Mouse (Mus musculus): ENCODE measurements around the gene Cct7.
"Not testable (repeated sequence)": the region's sequence is repeated elsewhere in the genome, so short reads cannot be mapped to it uniquely, and the experiment has no call there.

Gene Cct7

DNA sequence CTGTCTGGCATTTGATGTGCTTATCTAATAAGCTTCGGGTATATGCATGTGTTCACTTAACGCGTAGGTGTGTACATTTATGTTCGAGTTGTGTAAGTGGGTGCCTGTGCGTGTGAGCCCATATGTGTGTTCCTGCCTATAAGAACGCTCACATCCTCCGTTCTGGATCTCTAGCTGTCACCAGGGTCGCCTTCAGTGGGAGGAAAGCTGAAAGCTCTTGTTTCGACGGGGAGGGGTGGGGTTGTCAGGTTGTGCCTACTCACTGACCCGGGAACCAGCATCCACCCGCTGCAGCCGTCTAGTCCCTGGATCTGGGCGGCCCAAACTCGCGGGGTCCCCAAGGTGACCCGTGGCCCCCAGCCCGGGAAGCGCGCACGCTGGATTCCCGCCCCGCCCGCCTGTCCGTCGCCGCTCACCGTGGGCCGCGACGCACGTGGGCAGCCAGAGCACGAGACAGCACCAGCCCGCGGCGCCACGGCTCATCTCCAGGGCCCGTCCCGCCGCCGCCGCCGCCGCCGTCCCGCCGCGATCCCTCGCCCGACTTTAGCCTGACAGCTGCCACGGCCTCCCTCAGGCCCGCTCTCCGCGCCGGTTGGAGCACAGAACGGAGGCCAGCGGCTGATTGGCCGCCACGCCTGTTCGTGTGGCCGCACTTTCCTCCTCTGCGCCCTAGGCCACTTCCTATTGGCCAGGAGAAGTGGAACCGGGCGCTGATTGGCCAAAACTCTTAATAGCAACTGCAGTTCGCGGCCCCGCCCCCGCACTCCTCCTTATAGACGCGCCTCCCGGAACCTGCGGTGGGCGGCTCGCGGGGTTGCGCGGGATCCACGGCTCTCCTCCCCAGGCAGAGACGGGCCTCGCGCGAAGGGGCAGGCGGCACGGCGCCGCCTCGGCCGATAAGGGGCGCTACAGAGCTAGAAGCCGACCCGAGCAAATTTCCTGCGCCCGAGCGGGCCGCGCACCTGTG, at the start of gene Cct7:
Gene Cct7 (plus strand): TSS at position 818 of the 967 bp plus-strand sequence.
- DNase-seq, result peak; percentile 100

DNA sequence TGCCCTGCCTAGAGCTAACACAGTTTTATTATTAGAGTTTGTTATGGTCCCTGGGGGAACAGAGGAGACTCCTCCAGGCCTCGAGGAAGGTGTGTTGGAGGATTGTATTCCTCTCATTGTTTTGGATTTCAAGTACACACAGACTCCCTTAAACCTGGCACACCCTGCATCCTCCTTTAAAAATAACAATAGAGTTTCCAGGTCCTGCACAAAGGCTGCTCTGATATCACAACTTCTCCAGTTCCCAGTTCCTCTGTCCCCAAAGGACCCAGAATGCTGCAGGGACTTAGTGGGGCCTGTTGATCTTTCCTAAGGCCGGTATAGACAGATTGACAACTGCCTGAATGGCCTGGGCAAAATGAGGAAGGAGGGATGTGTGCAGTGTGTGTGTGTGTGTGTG, 48.7 kb upstream of the Cct7 start:
- peak; percentile 32 for DNase-seq

DNA sequence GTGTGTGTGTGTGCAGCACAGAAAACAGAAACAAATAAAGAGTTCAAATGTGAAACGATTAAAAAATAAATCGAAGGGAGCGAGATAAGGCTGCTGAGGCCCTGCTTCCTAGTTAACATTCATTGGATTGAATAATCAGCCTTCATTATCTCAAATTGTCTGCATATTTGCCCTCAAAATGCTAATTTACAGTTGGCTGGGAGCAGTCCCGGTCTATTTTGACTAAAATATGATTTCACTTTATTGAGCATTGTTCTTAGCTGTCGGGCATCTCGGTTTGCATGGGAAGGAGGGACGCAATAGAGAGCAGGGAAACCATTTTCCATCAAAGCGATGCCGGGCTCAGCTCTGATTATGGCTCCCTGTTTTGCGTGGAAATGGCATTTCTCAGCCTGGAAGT, 48.3 kb upstream of the Cct7 start:
- no peak for DNase-seq

DNA sequence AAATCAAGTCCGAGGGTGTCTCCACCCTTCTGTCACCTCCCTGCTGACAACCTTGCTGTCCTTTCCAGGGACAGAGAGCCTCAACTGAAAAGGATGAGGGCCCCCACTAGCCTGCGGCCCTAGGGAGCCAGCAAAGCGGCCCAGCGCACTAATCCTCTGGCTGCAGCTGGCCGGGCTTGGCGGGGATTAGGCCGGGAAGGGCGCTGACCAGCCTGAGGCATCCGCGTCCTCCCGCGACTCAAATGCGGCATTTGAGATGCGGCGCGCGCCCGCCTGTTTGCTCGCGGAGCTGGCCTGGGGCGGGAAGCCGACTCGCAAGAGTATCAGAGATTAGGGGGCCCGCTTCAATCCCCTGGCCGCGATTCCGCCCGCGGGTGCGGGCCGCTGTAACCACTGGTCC, 42.3 kb upstream of the Cct7 start:
- no peak for DNase-seq

DNA sequence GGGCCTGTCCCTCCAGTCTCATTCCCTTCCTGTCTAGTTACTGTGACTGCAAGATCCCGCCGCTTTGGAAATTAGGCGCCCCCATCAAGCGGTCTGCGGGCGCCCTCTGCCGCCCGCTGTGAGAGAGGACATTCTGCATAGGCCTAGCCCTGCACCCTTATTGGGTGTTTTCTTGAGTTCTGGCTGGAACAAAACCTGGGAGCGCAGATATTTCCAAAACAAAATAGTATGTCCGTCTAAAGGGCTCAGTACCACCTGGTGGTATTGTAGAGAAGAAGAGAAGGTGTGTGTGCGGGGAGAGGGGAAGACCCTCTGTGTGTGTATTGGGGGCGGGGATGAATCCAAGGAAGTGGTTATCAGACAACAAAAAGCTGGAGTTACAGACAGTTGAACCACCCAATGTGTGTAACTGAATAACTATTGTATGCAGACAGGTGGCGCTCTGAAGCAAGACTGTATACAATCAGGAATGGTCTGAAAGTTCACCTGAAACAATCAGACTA, 40.5 kb upstream of the Cct7 start:
- DNase-seq, result peak; percentile 81

DNA sequence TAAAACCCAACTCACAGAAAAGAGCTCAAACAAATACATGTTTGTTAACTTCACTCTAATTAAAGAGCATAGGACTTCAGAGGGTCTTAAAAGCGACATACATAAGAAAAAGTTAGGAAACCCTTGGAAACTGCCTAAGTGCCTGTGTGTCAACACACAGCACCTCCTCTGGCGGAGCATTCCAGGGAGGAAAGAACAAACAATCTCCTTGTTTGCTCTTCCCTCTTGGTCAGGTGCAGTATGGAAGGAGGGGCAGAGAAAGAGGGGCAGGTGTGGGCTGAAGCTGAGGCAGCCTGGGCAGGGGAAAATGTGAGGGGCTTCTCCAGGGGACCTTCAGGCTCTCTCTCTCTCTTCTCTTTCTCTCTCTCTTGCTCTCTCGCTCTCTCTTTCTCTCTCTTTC, 35.5 kb upstream of the Cct7 start:
- DNase-seq, result peak; percentile 67

DNA sequence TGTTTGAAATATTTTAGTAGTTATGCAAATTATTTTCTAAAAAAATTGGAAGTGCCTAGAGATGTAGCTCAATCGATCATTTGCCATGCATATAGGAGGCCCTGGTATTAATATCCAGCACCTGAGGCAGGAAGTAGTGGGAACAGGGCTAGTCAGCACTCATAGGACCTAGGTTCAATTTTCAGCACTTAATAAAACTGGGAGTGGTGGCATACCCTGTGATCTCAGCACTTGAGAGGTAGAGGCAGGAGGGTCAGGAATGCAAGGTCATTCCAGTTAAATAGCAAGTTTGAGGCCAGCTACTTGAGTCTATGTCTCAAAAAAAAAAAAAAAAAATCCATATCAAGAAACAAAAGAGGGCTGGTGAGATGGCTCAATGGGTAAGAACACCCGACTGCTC, 32.2 kb upstream of the Cct7 start:
- DNase-seq, result peak; percentile 51

DNA sequence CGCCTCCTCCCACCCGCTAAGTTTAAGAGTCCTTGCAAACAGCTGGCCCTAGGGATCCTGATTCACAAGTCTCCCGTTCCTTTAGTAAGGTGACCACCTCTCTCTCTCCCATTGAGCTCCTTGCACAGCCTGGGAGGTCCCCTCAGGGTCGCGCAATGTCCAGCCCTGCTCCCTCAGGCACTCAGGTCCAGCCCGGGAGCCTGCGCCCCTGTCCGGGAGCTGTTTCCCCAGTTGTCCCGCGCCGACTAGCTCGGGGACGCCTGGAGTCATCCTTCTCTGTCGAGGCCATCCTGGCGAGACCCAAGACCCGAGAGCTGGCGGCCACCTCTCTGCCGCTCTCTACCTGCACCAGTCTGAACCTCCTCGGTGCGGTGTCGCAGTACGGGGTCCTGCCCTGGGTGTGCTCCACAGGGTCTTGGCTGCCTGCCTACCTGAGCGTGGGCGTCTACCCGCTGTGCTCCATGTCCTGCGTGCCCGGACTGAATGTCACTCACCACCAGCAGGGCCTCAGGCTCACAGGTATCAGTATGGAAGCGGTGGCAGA, 27.4 kb upstream of the Cct7 start, which contains the start of gene Noto:
Gene Noto (plus strand): TSS at position 51 of the 544 bp plus-strand sequence.
- DNase-seq, result no peak

DNA sequence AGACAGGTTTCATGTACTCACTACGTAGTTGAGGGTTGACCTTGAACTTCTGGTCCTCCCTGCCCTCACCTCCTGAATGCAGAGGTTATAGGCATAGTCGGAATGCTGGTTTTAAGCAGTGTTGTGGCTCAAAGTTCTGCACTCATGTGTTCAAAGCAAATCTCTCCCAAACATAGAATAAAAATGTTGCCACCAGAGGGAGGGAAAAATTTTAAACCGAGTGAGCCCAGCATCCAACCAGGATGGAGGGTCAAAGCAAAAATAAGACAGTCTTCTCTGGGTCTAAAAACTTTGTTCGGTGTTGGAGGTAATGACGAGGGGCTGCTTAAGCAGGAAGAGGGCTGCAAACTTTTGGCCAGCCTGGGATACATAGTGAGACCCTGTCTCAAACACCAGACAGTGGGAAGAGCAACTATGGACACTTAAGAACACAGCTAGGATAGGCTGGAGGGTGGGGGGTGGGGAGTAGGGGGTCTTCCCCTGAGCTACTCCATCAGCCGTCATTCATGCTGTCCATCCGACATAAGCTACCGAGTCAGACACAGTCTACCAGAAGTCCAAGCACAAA, 20.0 kb upstream of the Cct7 start:
- DNase-seq, result no peak

DNA sequence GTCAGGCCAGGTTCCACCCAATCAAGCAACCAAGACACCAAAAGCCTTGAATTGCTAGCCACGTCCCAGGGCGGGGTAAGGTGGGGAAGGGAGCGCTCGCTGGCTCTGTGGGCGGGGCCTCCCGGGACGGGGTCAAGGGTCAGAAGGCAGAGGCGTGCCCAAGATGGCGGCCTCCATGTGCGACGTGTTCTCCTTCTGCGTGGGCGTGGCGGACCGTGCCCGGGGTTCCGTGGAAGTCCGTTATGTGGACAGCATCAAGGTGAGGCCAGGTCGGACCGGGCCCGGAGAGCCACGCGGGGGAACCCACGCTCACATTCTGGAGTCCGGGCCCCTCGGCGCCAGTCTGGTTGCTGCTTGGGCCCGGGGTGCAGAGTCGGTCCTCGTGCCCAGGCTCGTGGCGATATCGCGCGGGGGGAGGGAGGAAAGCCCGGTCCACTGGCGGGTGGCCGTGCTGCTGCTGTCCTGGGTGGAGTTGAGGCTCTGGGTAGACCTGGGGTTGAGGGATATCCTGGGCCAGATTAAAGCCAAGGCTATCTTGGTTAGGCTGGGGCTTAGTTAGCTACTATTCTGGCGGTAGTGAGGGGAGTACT, 19.4 kb upstream of the Cct7 start, which contains the start of gene Smyd5:
Gene Smyd5 (plus strand): TSS at position 148 of the 590 bp plus-strand sequence.
- peak; percentile 92 for DNase-seq

DNA sequence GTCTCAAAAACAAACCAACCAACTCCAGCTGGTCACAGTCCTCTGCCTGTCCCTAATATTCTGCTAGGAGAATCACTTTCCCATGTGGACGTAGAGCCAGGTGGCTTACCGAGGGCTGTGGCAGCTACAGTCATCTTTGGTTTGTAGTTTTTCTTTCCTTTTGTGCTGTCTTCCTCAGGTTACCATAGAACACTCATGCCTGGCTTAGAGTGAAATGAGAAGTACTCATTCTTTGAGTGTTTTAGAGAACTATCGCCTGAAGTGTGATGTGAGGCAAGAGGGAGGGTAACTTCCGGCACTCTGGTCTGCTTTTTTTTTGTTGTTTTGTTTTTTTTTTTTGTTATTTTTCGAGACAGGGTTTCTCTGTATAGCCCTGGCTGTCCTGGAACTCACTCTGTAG, 17.4 kb upstream of the Cct7 start:
- DNase-seq, result peak; percentile 39

DNA sequence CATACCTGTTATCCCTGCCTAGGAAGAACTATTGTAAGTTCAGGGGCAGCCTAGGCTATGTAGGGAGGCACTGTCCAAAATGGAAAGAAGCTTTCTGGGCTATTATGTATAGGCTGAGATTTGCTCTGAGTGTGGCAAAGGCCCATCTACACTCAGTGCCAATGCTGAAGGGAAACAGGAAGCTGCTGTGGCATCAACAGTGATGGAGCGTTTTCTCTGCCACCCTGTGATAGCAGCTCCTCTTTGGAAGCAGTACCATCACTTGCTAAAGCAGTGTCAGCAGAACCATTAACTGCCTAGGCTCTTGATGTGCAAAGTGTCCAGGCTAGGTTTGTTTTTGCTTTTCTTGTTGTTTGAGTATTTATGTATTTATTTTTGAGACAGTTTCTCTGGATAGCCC, 15.1 kb upstream of the Cct7 start:
- no peak for DNase-seq

DNA sequence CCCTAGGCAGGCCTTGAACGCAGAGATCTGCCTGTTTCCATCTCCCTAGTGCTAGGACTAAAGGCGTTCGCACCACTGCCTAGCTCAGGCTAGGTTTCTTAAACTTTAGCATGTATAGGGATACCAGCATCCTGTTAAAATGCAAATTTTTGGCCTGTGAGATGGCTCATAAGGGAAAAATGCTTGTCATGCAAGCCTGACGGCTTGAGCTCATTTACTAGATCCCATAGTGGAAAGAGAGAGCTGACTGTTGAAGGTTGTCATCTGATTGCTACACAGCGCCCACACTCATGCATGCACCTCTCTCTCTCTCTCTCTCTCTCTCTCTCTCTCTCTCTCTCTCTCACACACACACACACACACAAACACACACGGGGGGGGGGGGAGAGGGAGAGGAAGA, 14.7 kb upstream of the Cct7 start:
- no peak for DNase-seq

DNA sequence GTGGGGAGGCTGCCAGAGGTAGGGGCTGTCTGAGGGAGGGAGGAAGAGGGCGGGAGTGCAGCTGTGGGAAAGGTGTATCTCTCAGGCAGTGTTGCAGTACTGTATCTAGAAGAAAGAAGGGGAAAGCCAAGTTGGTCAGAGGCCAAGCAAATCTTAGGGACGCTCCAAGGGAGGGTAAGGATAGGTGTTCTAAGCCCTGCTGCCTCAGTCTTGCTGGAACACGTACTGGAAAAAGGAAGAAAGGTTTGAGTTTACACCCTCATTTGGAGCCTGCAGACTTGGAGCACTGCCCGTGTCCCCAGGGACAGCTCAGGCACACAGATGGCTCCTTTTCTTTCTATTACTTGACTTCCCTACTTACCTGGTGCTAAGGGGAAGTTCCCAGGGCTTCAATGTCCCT, 10.2 kb upstream of the Cct7 start:
- DNase-seq, result no peak

DNA sequence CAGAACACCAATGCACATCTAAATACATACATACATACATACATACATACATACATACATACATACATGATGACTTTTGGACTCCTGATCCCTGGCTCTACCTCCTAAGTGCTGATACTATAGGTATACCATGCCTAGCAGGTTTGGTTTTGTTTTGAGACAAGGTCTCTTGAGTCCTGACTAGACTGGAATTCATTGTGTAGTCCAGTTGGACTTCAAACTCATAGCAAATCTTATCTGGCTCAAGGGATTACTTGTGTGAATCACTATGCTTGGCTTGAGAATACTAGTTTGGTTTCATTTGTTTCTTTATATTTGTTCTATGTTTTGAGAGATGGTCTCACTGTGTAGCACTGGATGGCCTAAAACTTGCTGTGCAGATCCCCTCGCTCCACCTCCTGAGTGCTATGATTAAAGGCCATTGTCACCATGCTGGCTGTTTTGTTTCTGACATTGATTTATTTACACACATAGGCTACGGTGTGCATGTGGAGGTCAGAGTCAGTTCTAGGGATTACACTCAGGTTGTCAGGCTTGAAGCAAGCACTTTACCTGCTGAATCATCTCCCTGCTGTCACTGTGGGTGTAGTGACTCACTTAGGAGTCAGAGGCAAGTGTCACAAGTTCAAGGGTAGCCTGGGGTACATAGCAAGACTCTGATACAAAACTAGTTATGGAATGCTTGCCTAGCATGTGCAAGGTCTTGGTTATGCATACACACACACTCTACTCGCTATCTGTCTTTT, 7.7 kb upstream of the Cct7 start:
- no peak for DNase-seq

DNA sequence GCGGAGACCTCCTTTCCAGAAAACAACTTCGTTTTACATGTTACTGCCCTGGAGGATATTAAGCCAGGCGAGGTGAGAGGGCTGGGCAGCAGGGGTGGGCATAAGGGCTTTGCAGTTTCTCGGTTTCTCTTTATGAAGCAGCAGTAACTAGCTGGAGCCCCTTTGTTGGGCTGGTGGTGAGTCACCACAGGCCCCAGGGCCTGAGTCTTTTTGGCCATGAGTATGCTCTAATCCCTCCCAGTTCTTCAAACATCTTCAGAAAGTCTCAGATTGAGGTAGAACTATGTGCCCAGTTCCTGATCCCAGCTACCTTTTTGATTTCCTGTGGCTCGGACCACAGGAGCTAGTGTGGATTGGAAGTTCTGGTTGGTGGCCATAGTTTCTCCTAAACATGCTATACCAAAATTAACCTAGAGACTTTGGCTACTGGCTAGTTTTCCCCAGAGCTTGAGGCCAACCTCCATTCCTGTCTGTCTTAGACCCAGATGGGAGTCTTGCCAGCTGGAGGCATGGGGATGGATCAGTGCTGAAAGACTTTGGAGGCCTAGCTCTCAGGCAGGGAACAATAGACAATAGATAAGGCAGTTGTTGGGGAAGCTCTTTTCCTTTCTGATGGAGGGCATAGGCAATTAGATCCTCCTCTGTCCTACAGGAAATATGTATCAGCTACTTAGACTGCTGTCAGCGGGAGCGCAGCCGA, 6.9 kb upstream of the Cct7 start:
- DNase-seq, result no peak

DNA sequence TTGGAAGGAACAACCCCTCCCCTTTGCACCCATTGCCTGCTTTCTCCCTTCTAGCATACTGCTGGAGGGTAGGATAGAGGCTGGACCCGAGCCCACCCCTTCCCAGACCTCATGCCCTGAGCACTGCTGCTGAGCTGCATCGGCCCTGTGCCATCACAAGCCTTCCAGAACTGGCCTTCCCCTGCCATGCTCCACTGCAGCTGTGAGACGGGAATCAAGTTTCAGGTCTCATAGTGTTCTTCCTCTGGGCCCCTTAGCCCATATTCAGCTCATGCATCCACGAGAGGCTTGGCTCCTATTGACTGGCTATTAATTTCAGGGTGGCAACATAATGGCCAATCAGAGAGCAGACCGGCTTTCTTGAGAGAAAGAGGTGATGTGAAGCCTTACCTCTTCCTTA, 6.0 kb upstream of the Cct7 start:
- no peak for DNase-seq

DNA sequence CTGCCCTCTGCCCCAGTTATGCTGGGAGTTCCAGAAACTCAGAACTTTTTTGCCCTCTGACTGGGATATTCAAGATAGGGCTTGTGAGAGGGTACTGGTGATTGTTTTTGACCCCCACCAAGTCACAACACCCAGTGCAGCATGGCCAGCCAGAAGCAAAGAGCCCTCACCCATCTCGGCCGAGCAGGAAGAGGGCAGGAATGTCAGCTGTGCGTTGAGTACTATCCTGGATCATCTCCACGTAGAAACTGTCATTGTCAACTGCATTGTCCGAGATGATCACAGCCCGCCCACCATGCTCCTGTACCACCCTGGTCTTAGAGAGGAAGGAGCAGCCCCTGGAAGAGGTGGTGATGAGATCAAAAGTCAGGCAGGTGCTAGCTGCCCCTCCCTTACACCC, 4.0 kb upstream of the Cct7 start:
- DNase-seq, result no peak

DNA sequence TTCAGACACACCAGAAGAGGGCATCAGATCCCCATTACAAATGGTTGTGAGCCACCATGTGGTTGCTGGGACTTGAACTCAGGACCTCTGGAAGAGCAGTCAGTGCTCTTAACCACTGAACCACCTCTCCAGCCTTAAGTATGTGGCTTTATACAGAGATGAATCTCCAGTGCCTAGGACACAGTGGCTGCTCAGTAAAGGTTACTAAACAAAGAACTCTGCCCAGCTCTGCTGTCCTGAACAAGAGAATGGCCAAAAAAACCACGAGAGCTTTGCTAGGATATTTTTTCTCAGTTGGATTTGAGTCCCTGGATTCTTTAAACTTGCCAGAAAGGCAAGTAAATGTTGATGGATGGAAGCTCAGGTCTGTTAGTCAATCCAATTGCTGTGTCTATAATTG, 1.2 kb upstream of the Cct7 start:
- not testable (repeated sequence) for DNase-seq

DNA sequence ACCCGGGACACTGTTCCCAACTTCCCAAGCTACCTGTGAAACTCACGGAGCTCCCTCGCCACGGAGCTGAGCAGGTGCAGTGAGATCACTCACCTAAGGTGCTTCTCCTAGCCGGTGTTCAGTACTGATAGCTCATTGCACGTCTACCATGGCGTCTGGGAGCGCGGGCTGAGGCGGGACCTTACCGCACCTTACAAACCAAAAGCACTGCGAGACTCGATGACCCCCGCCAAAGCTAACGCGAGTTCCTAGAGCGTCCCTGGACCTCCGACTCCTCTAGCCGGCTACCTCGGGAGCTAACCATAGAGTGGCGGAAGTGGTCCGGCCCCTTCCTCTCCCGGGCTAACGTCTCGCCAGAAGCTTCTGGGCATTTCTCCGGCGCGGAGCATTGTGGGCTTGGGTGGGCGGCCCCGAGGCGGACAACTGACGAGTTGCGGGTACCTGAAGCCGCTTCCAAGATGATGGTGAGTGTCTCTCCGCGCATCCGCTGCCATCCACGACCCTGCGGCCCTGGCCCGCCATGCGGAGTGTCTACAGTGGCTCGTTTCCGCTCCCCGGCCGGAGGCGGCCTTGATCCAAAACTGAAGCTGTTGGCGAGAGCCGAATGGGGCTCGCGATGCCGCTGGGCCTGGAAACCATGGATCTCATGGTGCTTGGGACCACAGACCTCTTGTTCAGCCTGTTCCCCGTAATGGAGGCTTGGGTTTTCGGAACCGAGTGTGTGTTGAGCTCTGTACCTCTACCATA, 523 bp downstream of the Cct7 start, which contains the start of gene Pradc1:
Gene Pradc1 (minus strand): TSS at position 307 of the 747 bp plus-strand sequence.
- DNase-seq, result peak; percentile 99

DNA sequence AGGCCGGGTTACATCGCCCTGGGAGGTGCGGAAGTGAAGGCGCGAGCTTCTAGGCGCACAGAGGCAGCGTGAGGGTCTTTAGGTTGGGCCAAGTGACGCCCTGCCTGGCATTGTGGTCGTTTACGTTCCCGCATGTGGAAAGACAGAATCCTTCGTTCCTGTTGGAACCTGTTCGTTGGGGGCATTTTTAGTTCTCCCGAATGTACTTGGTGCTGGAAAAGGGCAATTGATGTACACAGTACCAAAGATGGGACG, 1.0 kb downstream of the Cct7 start:
- DNase-seq, result no peak

All from lung, postnatal 36 days (tissue).